Mouse (Mus musculus): ENCODE measurements around the gene Olfr1385. TPM values are rescaled to one million over a fixed set of nuclear protein-coding genes. Genes with fewer than 3 reads are reported as not detected.

Olfr1385 gene
- polyA plus RNA-seq (2012; rRNA removed) = not detected in 2 replicates

DNA sequence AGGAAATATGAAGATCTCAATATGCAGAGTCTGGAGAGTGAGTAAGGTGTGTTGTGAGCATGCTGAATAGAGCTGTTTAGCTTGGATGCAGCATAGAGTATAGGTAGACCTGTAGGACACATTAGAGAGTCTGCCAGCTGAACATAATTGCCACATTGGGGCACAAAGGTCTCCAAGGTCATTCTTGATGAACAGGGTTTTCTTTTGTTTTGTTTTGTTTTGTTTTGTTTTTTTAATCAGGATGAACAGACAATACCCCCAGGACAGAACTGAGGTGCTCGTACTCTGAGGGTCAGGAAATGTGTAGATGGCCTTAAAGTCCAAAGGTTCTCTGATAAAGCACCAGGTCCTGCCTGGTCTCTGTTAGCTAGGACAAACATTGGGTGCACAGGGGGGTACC lies at the start of gene Olfr1385:
Gene Olfr1385, plus strand, starts transcription at position 301 of the 400 bp plus-strand sequence.

DNA sequence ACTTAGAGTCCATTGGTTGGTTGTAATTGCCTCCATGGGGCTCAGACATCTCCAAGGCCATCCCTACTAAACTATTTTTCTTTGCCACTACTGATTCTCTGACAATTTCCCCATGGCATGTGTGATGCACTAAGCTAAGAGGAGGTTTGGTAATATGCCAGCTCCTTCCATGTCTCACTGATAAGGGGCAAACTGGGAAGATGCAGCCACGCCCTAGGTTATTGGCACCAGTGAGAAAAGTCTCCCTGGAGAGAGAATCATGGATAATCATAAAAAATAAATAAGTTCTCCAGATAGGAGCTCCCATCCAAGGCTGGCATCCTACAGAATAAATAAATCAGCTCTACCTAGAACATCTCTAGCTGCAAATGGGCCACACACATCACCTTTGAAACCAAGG lies 33.8 kb upstream of the Olfr1385 start, which contains the start of gene Olfr1387:
Gene Olfr1387, plus strand, starts transcription at position 301 of the 400 bp plus-strand sequence.

DNA sequence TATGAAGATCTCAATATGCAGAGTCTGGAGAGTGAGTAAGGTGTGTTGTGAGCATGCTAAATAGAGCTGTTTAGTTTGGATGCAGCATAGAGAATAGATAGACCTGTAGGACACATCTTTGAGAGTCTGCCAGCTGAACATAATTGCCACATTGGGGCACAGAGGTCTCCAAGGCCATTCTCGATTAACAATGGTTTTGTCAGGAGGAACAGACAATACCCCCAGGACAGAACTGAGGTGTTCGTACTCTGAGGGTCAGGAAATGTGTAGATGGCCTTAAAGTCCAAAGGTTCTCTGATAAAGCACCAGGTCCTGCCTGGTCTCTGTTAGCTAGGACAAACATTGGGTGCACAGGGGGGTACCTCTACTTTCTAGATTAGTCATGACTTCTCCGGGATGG lies 24.1 kb upstream of the Olfr1385 start, which contains the start of gene Olfr1386:
Gene Olfr1386, plus strand, starts transcription at position 301 of the 400 bp plus-strand sequence.

DNA sequence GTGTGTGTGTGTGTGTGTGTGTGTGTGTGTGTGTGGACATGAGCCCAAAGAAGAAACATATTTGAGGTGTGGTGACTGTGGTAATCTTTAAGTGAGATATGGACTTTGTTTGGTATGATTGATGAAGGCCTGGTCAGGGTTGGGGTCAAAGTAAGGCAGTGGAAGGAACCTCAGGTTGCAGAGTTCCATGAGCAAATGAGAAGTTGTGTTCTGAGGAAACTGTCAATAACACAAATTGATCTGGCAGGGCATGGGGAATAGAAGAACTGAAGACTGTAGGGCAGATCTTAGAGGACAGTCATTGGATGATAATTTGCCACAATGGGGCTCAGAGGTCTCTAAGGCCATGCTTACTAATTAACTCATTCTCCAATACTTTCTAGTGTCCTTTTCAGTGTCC lies 30.5 kb downstream of the Olfr1385 start, which contains the start of gene Olfr1383:
Gene Olfr1383, plus strand, starts transcription at position 301 of the 400 bp plus-strand sequence.

GRCm38 (mm10) chr11:49527947-49528346 lies 39.1 kb downstream of the Olfr1385 start, which contains the start of gene Olfr1382:
Olfr1382 (plus strand) TSS chr11:49528247.

GRCm38 (mm10) chr11:49543149-49543548 lies 54.3 kb downstream of the Olfr1385 start, which contains the start of gene Olfr1381:
Olfr1381 (plus strand) TSS chr11:49543449.

Other genes starting within 250 kb of the Olfr1385 start
- gene Mgat1, start 244.9 kb upstream of the Olfr1385 start, polyA plus RNA-seq (2012; rRNA removed) = 218 and 240 TPM in 2 replicates
- not detected in 2 replicates for gene Olfr1393, start 210.8 kb upstream of the Olfr1385 start, polyA plus RNA-seq (2012; rRNA removed)
- gene Olfr1392, start 203.8 kb upstream of the Olfr1385 start, polyA plus RNA-seq (2012; rRNA removed) = 0.16 and 0.17 TPM in 2 replicates
- not detected in 2 replicates for gene Olfr10, start 184.3 kb upstream of the Olfr1385 start, polyA plus RNA-seq (2012; rRNA removed)
- gene Olfr1391, start 166.3 kb upstream of the Olfr1385 start, polyA plus RNA-seq (2012; rRNA removed) = not detected in 2 replicates
- not detected in 2 replicates for gene Olfr1390, start 153.9 kb upstream of the Olfr1385 start, polyA plus RNA-seq (2012; rRNA removed)
- gene Olfr1389, start 66.0 kb upstream of the Olfr1385 start, polyA plus RNA-seq (2012; rRNA removed) = not detected in 2 replicates
- 0.06 and 0.18 TPM in 2 replicates for gene Olfr1388, start 52.4 kb upstream of the Olfr1385 start, polyA plus RNA-seq (2012; rRNA removed)
- gene Olfr1387, start 33.7 kb upstream of the Olfr1385 start, polyA plus RNA-seq (2012; rRNA removed) = not detected in 2 replicates
- gene Olfr1386, start 24.0 kb upstream of the Olfr1385 start, polyA plus RNA-seq (2012; rRNA removed) = not detected in 2 replicates
- not detected in 2 replicates for gene Olfr1384, start 17.7 kb downstream of the Olfr1385 start, polyA plus RNA-seq (2012; rRNA removed)
- gene Olfr1383, start 30.6 kb downstream of the Olfr1385 start, polyA plus RNA-seq (2012; rRNA removed) = not detected in 2 replicates
- gene Olfr1382, start 39.2 kb downstream of the Olfr1385 start, polyA plus RNA-seq (2012; rRNA removed) = not detected in 2 replicates
- not detected in 2 replicates for gene Olfr1381, start 54.4 kb downstream of the Olfr1385 start, polyA plus RNA-seq (2012; rRNA removed)
- gene Olfr1380, start 67.8 kb downstream of the Olfr1385 start, polyA plus RNA-seq (2012; rRNA removed) = not detected in 2 replicates
- gene Flt4, start 120.2 kb downstream of the Olfr1385 start, polyA plus RNA-seq (2012; rRNA removed) = 22.5 TPM in 2 replicates
- 3.6 and 4.4 TPM in 2 replicates for gene Scgb3a1, start 174.5 kb downstream of the Olfr1385 start, polyA plus RNA-seq (2012; rRNA removed)
- 20.1 and 21.7 TPM in 2 replicates for gene Cnot6, start 223.7 kb downstream of the Olfr1385 start, polyA plus RNA-seq (2012; rRNA removed)

All from ovary, adult 2 months (tissue).